Mouse (Mus musculus): ENCODE measurements at regions not wholly inside any gene's neighbourhood (a gene's known extent, or its start where the extent isn't known, plus 50 kb on each side); places are given as distances from the start of the nearest gene placed in this dataset.
A peak's percentile ranks its signal among the peaks of the same experiment; 100 is the strongest.
"Not testable (repeated sequence)": the region's sequence is repeated elsewhere in the genome, so short reads cannot be mapped to it uniquely, and the experiment has no call there.

DNA sequence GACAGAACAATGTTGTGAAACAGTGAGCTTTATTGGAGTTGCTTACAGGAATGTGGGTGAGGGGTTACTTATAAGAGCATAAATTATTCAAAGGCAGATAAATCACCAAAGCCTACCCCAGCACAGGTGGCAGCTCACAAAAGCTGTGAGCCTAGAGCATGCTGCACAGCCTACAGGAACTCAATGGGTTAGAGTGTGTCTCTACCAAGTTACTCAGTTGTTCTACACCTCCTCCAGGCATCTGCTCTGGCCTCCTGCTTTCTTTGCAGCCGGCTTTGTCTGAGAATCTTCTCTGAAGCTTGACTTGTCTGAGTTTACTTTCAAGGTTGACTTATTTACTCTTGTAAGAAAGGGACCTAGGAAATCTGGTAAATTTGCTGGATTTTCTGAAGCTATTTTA is 336.5 kb downstream of the Fscb start:
- no peak overlapping the region for H3K27ac ChIP-seq (replicated peaks; ENCODE audit: insufficient read depth, low read depth, low read length)
- TF ChIP-seq POLR2A (IDR thresholded peaks at IDR 0.05; ENCODE audit: extremely low read depth, insufficient read depth, low read length) (no peak), CTCF (IDR thresholded peaks at IDR 0.05; ENCODE audit: low read depth, low read length) (no peak)
- no peaks in the 10 kb centered on the region for H3K27me3 ChIP-seq (ENCODE audit: control insufficient read depth, insufficient read depth, low read length)
- WGBS, result 65% methylated on average over 1 of the region's 1 CpGs
- H3K4me3 ChIP-seq (ENCODE audit: insufficient read depth, low read depth, low read length), result no peak overlapping the region
- no peaks in the 10 kb centered on the region for H3K36me3 ChIP-seq (ENCODE audit: control insufficient read depth, insufficient read depth, low read length)
- H3K79me2 ChIP-seq (ENCODE audit: control insufficient read depth, insufficient read depth, low read length), result no peaks in the 10 kb centered on the region
- DNase-seq (ENCODE audit: extremely low read depth, low read depth, low spot score), result no peak
- no peaks in the 10 kb centered on the region for H3K4me1 ChIP-seq (ENCODE audit: control insufficient read depth, insufficient read depth, low read length)
- H3K9ac ChIP-seq (ENCODE audit: low read depth, low read length), result no peak overlapping the region

DNA sequence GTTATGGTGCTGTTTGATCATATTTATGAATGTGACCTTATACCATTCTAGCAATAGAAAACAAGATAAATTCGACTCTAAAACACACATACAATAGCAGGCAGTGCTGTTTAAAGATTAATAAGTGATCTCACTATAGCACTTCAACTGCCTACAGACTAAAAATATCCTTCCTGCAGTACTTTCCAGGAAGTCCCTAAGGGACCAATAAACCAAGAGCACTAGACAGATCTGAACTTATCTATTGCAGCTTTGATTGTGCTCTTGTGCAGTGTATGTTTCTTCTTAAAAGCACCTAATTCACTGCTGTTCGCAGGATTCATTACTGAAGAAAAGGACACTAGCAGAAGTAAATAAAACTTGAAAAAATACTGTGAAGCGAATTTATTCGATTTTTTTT is 358.1 kb downstream of the Fscb start:
- Histone ChIP-seq H3K27ac (replicated peaks; ENCODE audit: insufficient read depth, low read depth, low read length) (no peak overlapping the region), H3K36me3 (ENCODE audit: control insufficient read depth, insufficient read depth, low read length) (no peaks in the 10 kb centered on the region), H3K4me3 (ENCODE audit: insufficient read depth, low read depth, low read length) (no peak overlapping the region), H3K9ac (ENCODE audit: low read depth, low read length) (no peak overlapping the region), H3K79me2 (ENCODE audit: control insufficient read depth, insufficient read depth, low read length) (no peaks in the 10 kb centered on the region), H3K27me3 (ENCODE audit: control insufficient read depth, insufficient read depth, low read length) (no peaks in the 10 kb centered on the region), H3K4me1 (ENCODE audit: control insufficient read depth, insufficient read depth, low read length) (no peaks in the 10 kb centered on the region)
- TF ChIP-seq CTCF (IDR thresholded peaks at IDR 0.05; ENCODE audit: low read depth, low read length) (no peak), POLR2A (IDR thresholded peaks at IDR 0.05; ENCODE audit: extremely low read depth, insufficient read depth, low read length) (no peak)
- no peak for DNase-seq (ENCODE audit: extremely low read depth, low read depth, low spot score)
- WGBS, result 56% methylated on average over 4 of the region's 4 CpGs

DNA sequence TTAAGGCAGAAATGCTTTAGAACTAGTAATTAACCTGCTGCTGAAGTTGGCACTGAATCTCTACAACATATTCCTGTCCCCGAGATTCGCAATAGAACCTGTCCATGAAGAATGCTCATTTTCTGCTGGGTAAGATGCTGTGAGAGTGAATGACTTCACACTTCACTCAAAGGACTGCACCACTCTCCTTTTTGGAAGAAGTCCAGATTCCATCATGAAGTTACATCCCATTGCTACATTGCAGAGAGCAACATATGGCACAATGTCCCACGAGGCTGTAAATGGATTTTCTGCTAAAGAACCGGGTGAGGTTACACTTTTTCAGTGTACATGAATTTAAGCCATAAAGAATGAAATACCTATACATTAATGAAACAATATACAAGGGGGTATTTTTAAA is 360.0 kb downstream of the Fscb start:
- Histone ChIP-seq H3K9ac (ENCODE audit: low read depth, low read length) (no peak overlapping the region), H3K79me2 (ENCODE audit: control insufficient read depth, insufficient read depth, low read length) (no peaks in the 10 kb centered on the region), H3K27me3 (ENCODE audit: control insufficient read depth, insufficient read depth, low read length) (no peaks in the 10 kb centered on the region), H3K27ac (replicated peaks; ENCODE audit: insufficient read depth, low read depth, low read length) (no peak overlapping the region), H3K4me1 (ENCODE audit: control insufficient read depth, insufficient read depth, low read length) (no peaks in the 10 kb centered on the region), H3K36me3 (ENCODE audit: control insufficient read depth, insufficient read depth, low read length) (no peaks in the 10 kb centered on the region), H3K4me3 (ENCODE audit: insufficient read depth, low read depth, low read length) (no peak overlapping the region)
- WGBS, result 69% methylated on average over 4 of the region's 4 CpGs
- no peak for DNase-seq (ENCODE audit: extremely low read depth, low read depth, low spot score)
- TF ChIP-seq POLR2A (IDR thresholded peaks at IDR 0.05; ENCODE audit: extremely low read depth, insufficient read depth, low read length) (no peak), CTCF (IDR thresholded peaks at IDR 0.05; ENCODE audit: low read depth, low read length) (no peak)

DNA sequence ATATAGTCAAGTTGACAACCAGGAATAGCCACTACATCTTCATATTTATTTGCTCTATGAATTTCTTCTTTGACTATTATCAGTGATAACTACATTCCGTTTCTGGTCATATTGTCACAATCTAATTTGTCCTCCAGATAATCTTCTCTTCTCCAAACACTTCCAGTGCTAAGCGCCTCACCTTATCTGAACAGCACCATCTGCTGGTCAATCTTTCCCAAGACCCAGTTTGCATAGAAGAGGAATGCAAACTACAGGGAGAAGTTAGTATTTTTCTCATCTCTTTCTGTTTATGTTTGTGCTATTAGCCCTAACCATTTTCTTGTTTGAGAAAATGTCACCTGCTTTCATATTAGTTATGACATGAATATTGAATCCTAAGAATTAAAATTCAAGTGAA is 370.3 kb downstream of the Fscb start:
- DNase-seq (ENCODE audit: extremely low read depth, low read depth, low spot score), result peak; percentile 7
- 25% methylated on average over 2 of the region's 2 CpGs for WGBS

DNA sequence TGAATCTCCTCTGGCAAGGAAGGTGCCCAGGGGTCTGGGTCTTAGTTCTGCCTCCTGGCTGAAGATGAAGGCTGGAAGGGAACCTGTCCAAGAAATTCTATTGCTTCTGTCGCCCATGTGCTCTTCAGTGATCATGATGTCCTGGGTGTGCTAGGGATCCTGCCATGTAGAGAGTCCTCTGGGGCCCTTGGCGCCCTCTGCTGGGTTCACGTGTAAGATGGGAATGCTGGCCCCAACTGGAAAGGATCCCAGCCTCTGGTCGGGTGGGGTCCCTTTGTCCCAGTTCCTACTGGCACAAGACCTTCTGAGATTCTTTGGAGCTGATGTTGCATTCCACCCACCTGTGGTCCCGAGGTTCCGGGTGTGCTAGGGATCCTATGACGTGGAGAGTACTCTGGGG is 397.7 kb downstream of the Fscb start:
- no peak for TF ChIP-seq POLR2A (IDR thresholded peaks at IDR 0.05; ENCODE audit: extremely low read depth, insufficient read depth, low read length)
- TF ChIP-seq CTCF (IDR thresholded peaks at IDR 0.05; ENCODE audit: low read depth, low read length), result no peak
- H3K27me3 ChIP-seq (ENCODE audit: control insufficient read depth, insufficient read depth, low read length), result no peaks in the 10 kb centered on the region
- no peaks in the 10 kb centered on the region for H3K36me3 ChIP-seq (ENCODE audit: control insufficient read depth, insufficient read depth, low read length)
- H3K4me3 ChIP-seq (ENCODE audit: insufficient read depth, low read depth, low read length), result no peak overlapping the region
- no peak overlapping the region for H3K27ac ChIP-seq (replicated peaks; ENCODE audit: insufficient read depth, low read depth, low read length)
- H3K4me1 ChIP-seq (ENCODE audit: control insufficient read depth, insufficient read depth, low read length), result no peaks in the 10 kb centered on the region
- no peak for DNase-seq (ENCODE audit: extremely low read depth, low read depth, low spot score)
- 56% methylated on average over 7 of the region's 7 CpGs for WGBS
- no peak overlapping the region for H3K9ac ChIP-seq (ENCODE audit: low read depth, low read length)
- H3K79me2 ChIP-seq (ENCODE audit: control insufficient read depth, insufficient read depth, low read length), result no peaks in the 10 kb centered on the region

More for the DNA sequence above, 370.3 kb downstream of the Fscb start:
- Histone ChIP-seq H3K4me3 (ENCODE audit: insufficient read depth, low read depth, low read length) (no peak overlapping the region), H3K4me1 (ENCODE audit: control insufficient read depth, insufficient read depth, low read length) (no peaks in the 10 kb centered on the region), H3K27ac (replicated peaks; ENCODE audit: insufficient read depth, low read depth, low read length) (no peak overlapping the region), H3K36me3 (ENCODE audit: control insufficient read depth, insufficient read depth, low read length) (no peaks in the 10 kb centered on the region), H3K27me3 (ENCODE audit: control insufficient read depth, insufficient read depth, low read length) (no peaks in the 10 kb centered on the region), H3K79me2 (ENCODE audit: control insufficient read depth, insufficient read depth, low read length) (no peaks in the 10 kb centered on the region), H3K9ac (ENCODE audit: low read depth, low read length) (no peak overlapping the region)
- no peak for TF ChIP-seq POLR2A (IDR thresholded peaks at IDR 0.05; ENCODE audit: extremely low read depth, insufficient read depth, low read length)
- no peak for TF ChIP-seq CTCF (IDR thresholded peaks at IDR 0.05; ENCODE audit: low read depth, low read length)

DNA sequence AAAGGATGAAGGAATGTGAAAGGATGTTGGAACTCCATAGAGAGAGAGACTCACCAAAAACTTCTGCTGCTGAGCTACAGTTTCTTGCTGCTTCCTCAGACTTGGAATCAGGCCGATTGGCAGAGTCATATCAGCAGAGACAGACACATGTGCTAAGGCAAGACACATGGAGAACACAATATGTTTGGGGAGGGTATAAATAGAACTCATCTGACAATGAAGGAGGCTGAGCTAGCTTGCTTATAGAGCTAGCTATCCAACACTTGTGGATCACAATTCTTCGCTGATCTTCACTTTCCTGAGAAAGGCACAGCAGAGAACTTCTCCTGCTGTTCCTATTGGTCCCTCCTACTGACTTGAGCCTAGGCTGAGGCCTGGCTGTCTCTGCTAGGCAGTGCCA is 429.0 kb downstream of the Fscb start:
- WGBS, result 50% methylated on average over 2 of the region's 2 CpGs
- no peak for TF ChIP-seq CTCF (IDR thresholded peaks at IDR 0.05; ENCODE audit: low read depth, low read length)
- TF ChIP-seq POLR2A (IDR thresholded peaks at IDR 0.05; ENCODE audit: extremely low read depth, insufficient read depth, low read length), result no peak
- Histone ChIP-seq H3K4me3 (ENCODE audit: insufficient read depth, low read depth, low read length) (no peak overlapping the region), H3K27ac (replicated peaks; ENCODE audit: insufficient read depth, low read depth, low read length) (no peak overlapping the region), H3K9ac (ENCODE audit: low read depth, low read length) (no peak overlapping the region), H3K36me3 (ENCODE audit: control insufficient read depth, insufficient read depth, low read length) (no peaks in the 10 kb centered on the region), H3K79me2 (ENCODE audit: control insufficient read depth, insufficient read depth, low read length) (no peaks in the 10 kb centered on the region), H3K4me1 (ENCODE audit: control insufficient read depth, insufficient read depth, low read length) (no peaks in the 10 kb centered on the region), H3K27me3 (ENCODE audit: control insufficient read depth, insufficient read depth, low read length) (no peaks in the 10 kb centered on the region)
- no peak for DNase-seq (ENCODE audit: extremely low read depth, low read depth, low spot score)

DNA sequence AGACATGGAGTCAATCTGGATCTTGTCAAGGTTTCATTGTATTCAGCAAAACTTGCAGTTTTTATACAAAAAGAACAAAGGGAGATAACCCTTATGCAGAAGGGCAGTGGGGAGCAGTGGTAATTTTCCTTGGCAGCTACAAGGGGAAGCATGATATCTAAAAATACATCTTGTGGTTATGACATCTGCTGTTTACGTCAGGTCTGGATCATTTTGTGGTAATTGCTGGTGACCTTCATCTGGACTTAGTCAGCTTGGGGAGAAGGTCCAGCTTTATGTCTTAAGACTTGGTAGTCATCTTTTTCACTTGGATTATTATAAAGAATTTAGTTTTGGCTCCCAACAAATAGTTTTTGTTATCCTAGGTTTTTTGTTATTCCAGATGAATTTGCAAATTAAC is 465.9 kb downstream of the Fscb start:
- not testable (repeated sequence) for H3K4me3 ChIP-seq (ENCODE audit: insufficient read depth, low read depth, low read length); H3K27me3 ChIP-seq (ENCODE audit: control insufficient read depth, insufficient read depth, low read length); H3K36me3 ChIP-seq (ENCODE audit: control insufficient read depth, insufficient read depth, low read length); H3K79me2 ChIP-seq (ENCODE audit: control insufficient read depth, insufficient read depth, low read length); H3K9ac ChIP-seq (ENCODE audit: low read depth, low read length); DNase-seq (ENCODE audit: extremely low read depth, low read depth, low spot score); H3K27ac ChIP-seq (replicated peaks; ENCODE audit: insufficient read depth, low read depth, low read length); H3K4me1 ChIP-seq (ENCODE audit: control insufficient read depth, insufficient read depth, low read length)
- WGBS, result 64% methylated on average over 1 of the region's 1 CpGs

Measured in liver, adult 2 months (tissue).